Mouse (Mus musculus): ENCODE measurements around the gene Exoc3l4. TPM values are rescaled to one million over a fixed set of nuclear protein-coding genes. Genes with fewer than 3 reads are reported as not detected.

Exoc3l4 gene
- polyA plus RNA-seq, 1 experiment from 2014 or later, result 25.9 TPM

DNA sequence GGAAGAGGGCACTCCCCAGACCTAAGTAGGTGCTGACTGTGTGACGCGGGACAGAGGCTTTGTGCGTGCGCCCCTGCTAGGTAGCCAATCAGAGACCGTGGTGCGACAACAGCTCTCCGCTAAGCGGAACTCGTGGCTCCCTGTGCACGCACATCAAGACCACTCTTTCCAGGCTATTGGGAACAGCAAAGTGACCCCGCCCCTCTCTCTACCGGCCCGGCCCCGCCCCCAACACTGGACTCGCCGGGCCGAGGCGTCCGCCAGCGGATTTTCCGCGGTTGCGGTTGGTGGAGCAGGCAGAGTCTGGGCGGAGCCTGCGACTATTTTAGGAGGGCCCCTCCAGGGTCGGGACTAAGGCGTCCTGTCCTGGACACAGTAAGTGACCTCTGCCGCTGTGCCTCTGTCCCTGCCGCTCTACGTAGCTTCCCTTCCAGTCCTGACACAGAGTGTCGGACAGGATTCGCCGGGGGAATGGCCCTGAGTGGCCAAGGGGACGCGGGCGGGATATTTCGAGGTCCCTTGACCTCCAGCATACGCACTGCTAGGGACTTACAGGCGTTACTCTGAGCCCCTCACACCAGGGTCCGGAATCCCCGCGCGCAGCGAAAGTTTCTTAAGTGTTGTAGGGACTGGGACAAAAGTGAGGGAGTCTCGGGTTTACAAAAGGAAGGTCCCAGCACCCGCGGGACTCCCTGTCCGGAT lies 25.6 kb downstream of the Exoc3l4 start, which contains the start of gene Tnfaip2:
TSS of gene Tnfaip2 (plus strand) at position 161 of the 702 bp plus-strand sequence.
- peak; percentile 73 for ATAC-seq (replicated peaks; ENCODE audit: low FRiP score, low read depth)
- no peaks in the 10 kb centered on the region for H3K9me3 ChIP-seq (replicated peaks; ENCODE audit: low read length)
- peak; percentile 92 for DNase-seq (ENCODE audit: low spot score)
- 0 out of 2 replicates have a peak, but pooled peaks cover 6% of the 10 kb centered on the region for H3K27me3 ChIP-seq (ENCODE audit: insufficient read depth, low read length)
- peak within 1 kb of the TSS; percentile 45 for H3K4me3 ChIP-seq (replicated peaks; ENCODE audit: low read depth, low read length)
- TF ChIP-seq CTCF (IDR thresholded peaks at IDR 0.05; ENCODE audit: low read depth), result peak; percentile 3; the same call in 1 of the 2 replicates
- H3K27ac ChIP-seq, result peak within 1 kb of the TSS; percentile 67
- 3% methylated on average over 48 of the region's 48 CpGs for WGBS
- H3K9ac ChIP-seq (ENCODE audit: low read depth, low read length), result peak within 1 kb of the TSS; percentile 61
- H3K36me3 ChIP-seq (ENCODE audit: insufficient read depth, low read length), result no peaks in the 10 kb centered on the region
- peaks cover 25% of the 10 kb centered on the region for H3K4me1 ChIP-seq (replicated peaks; ENCODE audit: insufficient read depth, low read length)
- H3K4me2 ChIP-seq (ENCODE audit: low read length), result peak within 1 kb of the TSS; percentile 77

DNA sequence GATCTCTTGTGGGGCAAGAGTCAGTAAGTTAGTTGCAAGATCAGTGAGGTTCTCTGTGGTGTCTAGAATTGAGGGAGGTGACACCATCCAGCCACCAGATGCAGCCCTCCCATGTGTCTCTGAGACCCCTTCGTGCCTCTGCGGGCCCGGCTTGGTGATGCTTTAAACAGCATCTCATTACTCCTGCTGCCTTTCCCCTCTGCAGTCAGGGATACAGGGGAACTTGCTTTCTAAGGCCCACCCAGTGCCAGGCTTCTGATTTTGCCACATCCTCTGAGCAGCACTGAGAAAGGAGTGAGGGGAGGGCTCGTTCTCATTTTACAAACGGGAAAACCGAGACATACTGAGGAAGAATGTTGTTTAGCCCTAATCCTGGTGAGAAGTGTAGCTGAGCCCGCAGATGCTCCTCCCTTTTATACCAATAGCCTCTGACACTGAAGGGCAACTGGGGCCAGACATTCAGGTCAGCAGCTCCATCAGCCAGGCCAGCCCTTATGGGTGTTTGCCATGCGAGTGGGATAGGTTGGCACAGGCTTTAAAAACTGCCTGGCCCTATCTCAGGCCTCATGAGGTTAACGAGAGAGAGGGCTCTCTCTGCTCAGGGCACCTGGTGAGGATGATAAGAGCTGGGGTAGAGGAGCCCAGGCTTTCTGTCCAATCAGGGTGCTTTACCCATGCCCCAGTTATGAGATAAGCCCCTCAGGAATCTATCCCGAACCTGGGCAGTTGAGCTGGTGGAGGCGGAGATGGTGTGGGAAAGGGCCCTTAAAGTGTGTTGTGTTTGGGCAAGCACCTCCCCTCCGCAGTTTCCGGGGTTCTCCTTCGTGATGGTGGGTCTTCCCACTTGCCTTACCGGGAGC lies 26.4 kb downstream of the Exoc3l4 start:
- TF ChIP-seq CTCF (IDR thresholded peaks at IDR 0.05; ENCODE audit: low read depth), result no peak
- no peak for DNase-seq (ENCODE audit: low spot score)
- no peak for ATAC-seq (replicated peaks; ENCODE audit: low FRiP score, low read depth)
- Histone ChIP-seq H3K9ac (ENCODE audit: low read depth, low read length) (peak overlapping the region; percentile 61), H3K27me3 (ENCODE audit: insufficient read depth, low read length) (0 out of 2 replicates have a peak, but pooled peaks cover 6% of the 10 kb centered on the region), H3K9me3 (replicated peaks; ENCODE audit: low read length) (no peaks in the 10 kb centered on the region), H3K36me3 (ENCODE audit: insufficient read depth, low read length) (peaks cover 2% of the 10 kb centered on the region; the same call in 1 of the 2 replicates), H3K4me3 (replicated peaks; ENCODE audit: low read depth, low read length) (peak overlapping the region; percentile 45), H3K4me2 (ENCODE audit: low read length) (peak overlapping the region; percentile 77), H3K27ac (peak overlapping the region; percentile 67), H3K4me1 (replicated peaks; ENCODE audit: insufficient read depth, low read length) (peaks cover 32% of the 10 kb centered on the region)
- whole genome bisulfite sequencing, result 31% methylated on average over 15 of the region's 15 CpGs

DNA sequence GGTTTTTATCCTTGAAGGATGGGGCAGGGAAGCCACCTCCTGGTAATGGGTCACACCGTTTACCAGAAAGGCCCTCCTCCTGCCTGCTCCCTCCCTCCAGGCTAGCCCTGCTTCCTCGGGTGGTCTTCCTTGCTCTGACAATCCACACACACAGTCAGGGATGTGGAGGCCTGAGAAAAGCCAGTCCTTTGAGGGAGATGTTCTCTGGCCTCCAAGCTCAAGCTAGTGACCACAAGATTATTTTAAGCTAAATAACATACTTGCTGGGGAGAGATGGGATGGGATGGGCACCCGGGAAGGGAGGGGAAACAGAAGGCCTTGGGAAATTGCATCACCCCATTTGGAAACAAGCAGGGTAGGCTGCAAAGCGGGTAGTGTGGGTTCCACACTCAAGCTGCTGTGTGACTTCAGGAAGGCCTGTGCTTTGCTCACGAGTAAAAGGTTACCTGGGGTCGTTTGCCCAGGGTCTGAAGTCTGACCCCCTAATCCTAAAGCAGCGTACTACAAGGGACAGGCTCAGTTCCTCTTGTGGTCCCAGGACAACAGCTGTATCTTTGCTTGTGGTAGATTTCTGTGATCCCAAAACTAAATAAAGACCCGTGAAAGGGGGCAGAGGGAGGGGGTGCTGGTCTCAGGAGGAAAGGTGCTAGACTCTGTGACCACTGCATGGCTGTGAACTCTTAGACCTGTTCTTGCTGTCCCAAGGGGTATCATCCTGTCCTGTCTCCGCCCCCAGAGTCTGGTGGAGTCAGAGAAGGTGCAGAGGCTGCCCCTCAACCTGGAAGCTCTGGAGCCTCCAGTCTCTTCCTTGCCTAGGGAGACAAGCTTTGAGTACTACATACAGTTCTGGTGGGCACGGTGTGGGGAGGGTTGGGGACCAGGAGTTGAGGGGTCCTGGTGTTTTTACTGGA lies 27.4 kb downstream of the Exoc3l4 start:
- 55% methylated on average over 10 of the region's 10 CpGs for WGBS
- Histone ChIP-seq H3K9me3 (replicated peaks; ENCODE audit: low read length) (no peaks in the 10 kb centered on the region), H3K4me1 (replicated peaks; ENCODE audit: insufficient read depth, low read length) (peaks cover 41% of the 10 kb centered on the region), H3K27ac (no peak overlapping the region), H3K4me3 (replicated peaks; ENCODE audit: low read depth, low read length) (peak overlapping the region; percentile 45), H3K27me3 (ENCODE audit: insufficient read depth, low read length) (0 out of 2 replicates have a peak, but pooled peaks cover 6% of the 10 kb centered on the region), H3K9ac (ENCODE audit: low read depth, low read length) (no peak overlapping the region), H3K36me3 (ENCODE audit: insufficient read depth, low read length) (peaks cover 4% of the 10 kb centered on the region; the same call in 1 of the 2 replicates), H3K4me2 (ENCODE audit: low read length) (peak overlapping the region; percentile 77)
- TF ChIP-seq CTCF (IDR thresholded peaks at IDR 0.05; ENCODE audit: low read depth), result no peak
- no peak for DNase-seq (ENCODE audit: low spot score)
- no peak for ATAC-seq (replicated peaks; ENCODE audit: low FRiP score, low read depth)

DNA sequence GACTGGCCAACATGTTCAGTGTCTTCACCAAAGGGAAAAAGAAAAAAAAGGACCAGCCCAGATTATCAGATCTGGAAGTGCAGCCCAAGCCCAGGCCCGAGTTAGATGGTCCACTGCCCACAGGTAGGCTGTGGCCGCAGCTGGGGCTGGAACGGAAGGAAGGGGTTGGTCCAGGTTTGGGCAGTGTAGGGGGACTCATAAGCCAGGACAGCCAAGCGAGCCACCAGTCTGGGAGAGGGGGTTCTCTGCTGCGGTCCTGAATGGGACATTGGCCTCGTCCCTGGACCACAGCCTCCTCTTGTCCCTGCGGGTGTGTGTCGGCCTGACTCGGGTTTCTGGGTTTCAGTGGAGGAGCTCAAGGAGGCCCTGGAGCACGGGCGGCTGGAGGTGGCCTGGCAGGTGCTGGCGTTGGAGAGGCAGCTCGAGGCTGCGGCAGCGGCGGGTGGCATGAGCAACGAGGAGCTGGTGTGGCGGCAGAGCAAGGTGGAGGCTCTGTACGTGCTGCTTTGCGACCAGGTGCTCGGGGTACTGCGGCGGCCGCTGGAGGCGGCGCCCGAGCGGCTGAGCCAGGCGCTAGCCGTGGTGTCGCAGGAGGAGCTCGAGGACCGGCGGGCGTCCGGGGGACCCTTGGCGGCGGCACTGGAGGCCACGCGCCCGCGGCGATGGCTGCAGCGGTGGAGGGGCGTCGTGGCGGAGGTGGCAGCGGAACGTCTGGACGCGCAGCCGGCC lies 28.5 kb downstream of the Exoc3l4 start:
- 0 out of 2 replicates have a peak, but pooled peaks cover 6% of the 10 kb centered on the region for H3K27me3 ChIP-seq (ENCODE audit: insufficient read depth, low read length)
- 9% methylated on average over 49 of the region's 52 CpGs for WGBS
- no peak overlapping the region for H3K27ac ChIP-seq
- peak overlapping the region; percentile 77 for H3K4me2 ChIP-seq (ENCODE audit: low read length)
- TF ChIP-seq CTCF (IDR thresholded peaks at IDR 0.05; ENCODE audit: low read depth), result no peak
- peak overlapping the region; percentile 28 for H3K9ac ChIP-seq (ENCODE audit: low read depth, low read length)
- H3K4me3 ChIP-seq (replicated peaks; ENCODE audit: low read depth, low read length), result peak overlapping the region; percentile 26
- DNase-seq (ENCODE audit: low spot score), result no peak
- H3K36me3 ChIP-seq (ENCODE audit: insufficient read depth, low read length), result peaks cover 4% of the 10 kb centered on the region; the same call in 1 of the 2 replicates
- ATAC-seq (replicated peaks; ENCODE audit: low FRiP score, low read depth), result no peak
- peaks cover 53% of the 10 kb centered on the region for H3K4me1 ChIP-seq (replicated peaks; ENCODE audit: insufficient read depth, low read length)
- H3K9me3 ChIP-seq (replicated peaks; ENCODE audit: low read length), result no peaks in the 10 kb centered on the region

DNA sequence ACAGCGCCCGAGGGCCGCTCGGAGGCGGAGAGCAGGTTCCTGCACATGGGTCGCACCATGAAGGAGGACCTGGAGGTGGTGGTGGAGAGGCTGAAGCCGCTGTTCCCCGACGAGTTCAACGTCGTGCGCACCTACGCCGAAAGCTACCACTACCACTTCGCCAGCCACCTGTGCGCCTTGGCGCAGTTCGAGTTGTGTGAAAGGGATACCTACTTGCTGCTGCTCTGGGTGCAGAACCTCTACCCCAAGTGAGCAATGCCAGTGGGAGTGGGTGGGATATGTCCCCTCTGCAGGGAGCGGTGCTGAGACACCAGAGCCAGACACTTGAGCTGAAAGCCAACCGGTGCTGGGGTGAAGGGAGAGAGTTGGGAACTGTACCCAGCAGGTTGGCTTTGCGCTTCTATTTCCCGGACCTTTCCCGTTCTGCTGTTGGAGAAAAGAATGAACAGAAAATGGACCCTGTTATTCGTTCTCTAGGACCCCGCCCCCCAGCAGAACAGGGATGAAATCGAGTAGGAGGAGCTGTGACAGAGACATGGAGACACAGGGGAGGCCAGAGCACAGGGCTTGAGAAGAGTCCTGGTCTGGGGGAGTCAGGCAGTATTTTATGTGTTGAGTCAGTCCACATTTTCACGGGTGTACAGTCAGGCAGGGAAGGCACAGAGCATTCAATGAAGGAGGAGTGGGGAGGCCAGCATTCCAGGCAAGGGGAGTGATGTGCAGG lies 29.2 kb downstream of the Exoc3l4 start:
- peak overlapping the region; percentile 26 for H3K4me3 ChIP-seq (replicated peaks; ENCODE audit: low read depth, low read length)

More for the DNA sequence above, 29.2 kb downstream of the Exoc3l4 start:
- peaks cover 5% of the 10 kb centered on the region for H3K36me3 ChIP-seq (ENCODE audit: insufficient read depth, low read length)
- H3K27ac ChIP-seq, result no peak overlapping the region
- H3K4me2 ChIP-seq (ENCODE audit: low read length), result peak overlapping the region; percentile 77
- DNase-seq (ENCODE audit: low spot score), result no peak
- no peaks in the 10 kb centered on the region for H3K9me3 ChIP-seq (replicated peaks; ENCODE audit: low read length)
- peaks cover 59% of the 10 kb centered on the region for H3K4me1 ChIP-seq (replicated peaks; ENCODE audit: insufficient read depth, low read length)
- peak overlapping the region; percentile 28 for H3K9ac ChIP-seq (ENCODE audit: low read depth, low read length)
- WGBS, result 15% methylated on average over 27 of the region's 27 CpGs
- ATAC-seq (replicated peaks; ENCODE audit: low FRiP score, low read depth), result no peak
- TF ChIP-seq CTCF (IDR thresholded peaks at IDR 0.05; ENCODE audit: low read depth), result no peak
- 0 out of 2 replicates have a peak, but pooled peaks cover 6% of the 10 kb centered on the region for H3K27me3 ChIP-seq (ENCODE audit: insufficient read depth, low read length)

All from kidney, postnatal 0 days (tissue).